Mouse (Mus musculus) MEL (cell line): ENCODE results near the gene Arhgap18.

Experiments used
- CTCF ChIP-seq, 3 experiments: IDR thresholded peaks in 2 of 3; conservative IDR thresholded peaks in 1 of 3; 2 replicates each; pipeline ENCODE4 v1.5.1; 2011 to 2012; ENCODE audit warnings: low read length in 3 of 3, low read depth in 2 of 3, mild to moderate bottlenecking in 2 of 3, improper control_type of control experiment in 1 of 3, inconsistent platforms in 1 of 3, mixed read lengths in 1 of 3, moderate library complexity in 1 of 3; ENCODE audit not compliant: control insufficient read depth in 1 of 3, insufficient read depth in 1 of 3, poor library complexity in 1 of 3, severe bottlenecking in 1 of 3
- POLR2A ChIP-seq, 2 experiments: IDR thresholded peaks; 2 replicates each; pipeline ENCODE4 v1.6.1; 2011 to 2012; ENCODE audit warnings: low read length in 2 of 2, mild to moderate bottlenecking in 2 of 2, control low read depth in 1 of 2, improper control_type of control experiment in 1 of 2, low read depth in 1 of 2, moderate library complexity in 1 of 2; ENCODE audit not compliant: control insufficient read depth in 1 of 2, insufficient read depth in 1 of 2, poor library complexity in 1 of 2

DNA sequence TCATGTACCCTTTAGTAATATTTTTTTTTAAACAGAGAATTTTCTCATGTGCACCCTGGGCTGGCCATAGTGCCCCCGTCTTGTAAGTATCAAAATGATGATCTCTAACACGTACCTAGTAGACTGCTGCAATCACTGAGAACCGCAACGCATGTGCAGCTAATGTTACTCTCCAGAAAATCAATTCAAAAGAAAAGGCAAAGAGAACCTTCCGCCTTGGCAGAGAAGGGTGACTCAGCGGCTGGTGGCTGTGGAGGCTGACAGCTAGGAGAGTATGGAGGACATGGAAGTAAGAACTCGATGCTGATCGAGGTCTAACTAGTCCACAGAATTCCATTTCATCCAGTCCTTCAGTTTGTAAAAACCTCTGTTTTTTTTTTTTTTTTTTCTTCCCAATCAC, 131.7 kb downstream of the Arhgap18 start:
- TF ChIP-seq CTCF (IDR thresholded peaks at IDR 0.05 in 2 of 3, conservative IDR thresholded peaks at IDR 0.05 in 1 of 3; ENCODE audit: control insufficient read depth in 1 of 3, insufficient read depth in 1 of 3, low read depth in 2 of 3, low read length in 3 of 3, poor library complexity in 1 of 3, severe bottlenecking in 1 of 3) (no peak), POLR2A (IDR thresholded peaks at IDR 0.05; ENCODE audit: control insufficient read depth in 1 of 2, insufficient read depth in 1 of 2, low read depth in 1 of 2, low read length in 2 of 2, poor library complexity in 1 of 2) (no peak)
